Mouse (Mus musculus): ENCODE data around the gene Cfi.

The Cfi gene

DNA sequence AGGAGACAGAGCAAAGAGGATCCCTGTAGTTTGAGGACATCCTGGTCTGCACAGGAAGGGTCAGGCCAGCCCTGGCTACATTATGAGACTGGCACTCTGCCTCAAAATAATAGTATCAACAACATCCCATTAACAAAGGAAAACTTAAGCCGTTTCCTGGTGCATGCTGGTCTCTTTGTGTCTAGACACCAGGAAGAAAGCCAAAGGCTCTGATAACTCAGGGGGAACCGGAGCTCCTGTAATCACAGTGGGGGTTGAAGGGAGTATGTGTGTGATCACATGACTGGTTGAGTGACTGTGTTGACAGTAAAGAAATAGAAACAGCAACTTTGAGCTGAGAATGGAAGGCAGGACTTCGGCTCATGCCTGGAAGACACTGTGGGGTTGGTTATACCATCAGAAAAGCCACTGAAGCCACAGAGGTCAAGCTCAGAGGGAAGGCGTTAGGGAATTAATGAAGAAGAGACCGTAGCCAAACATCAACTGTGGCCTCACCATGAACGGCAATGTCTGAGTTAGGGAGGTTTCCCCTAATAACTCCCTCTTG, at the start of gene Cfi:
Cfi (plus strand) TSS at position 497 of the 547 bp plus-strand sequence.
- DNase-seq (ENCODE audit: low read depth, low spot score) = no peak

DNA sequence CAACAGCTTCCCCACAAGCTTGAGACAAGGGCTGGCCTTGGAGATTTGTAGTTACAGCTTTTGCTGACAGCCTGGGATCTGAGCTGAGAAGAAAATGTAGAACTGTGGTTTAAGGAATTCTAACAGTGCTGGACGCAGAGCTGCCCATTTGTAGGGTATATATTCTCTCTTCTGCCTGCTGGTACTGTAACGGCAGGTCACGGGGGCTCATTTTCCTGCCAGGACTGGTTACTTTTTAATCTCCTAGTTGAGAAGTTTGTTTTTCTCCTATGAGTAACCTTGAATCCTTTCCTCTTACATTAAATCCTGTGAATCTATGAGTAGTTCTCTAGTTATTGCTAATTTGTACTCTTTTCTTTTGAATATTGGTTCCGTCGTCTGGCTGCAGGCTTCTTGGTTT, 41.9 kb upstream of the Cfi start:
- no peak for DNase-seq (ENCODE audit: low read depth, low spot score)

DNA sequence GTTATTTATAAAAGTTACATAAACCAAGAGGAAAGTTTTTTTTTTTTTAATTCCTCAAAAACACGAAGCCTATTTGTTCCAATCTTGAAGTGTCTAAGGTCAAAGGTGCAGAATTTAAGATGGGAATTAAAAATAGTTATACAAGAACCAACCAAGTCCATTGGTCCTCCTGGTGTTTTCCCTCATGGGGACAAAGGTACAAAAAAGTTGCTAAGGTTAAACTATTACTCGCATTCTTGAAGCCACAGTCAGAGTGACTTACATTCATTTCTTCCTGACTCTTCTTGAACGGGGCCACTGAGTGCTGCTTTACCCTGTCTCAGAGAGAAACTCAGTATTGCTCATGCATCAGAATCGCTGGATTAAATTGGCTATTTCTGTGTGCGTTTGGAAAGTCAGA, 38.3 kb upstream of the Cfi start:
- DNase-seq (ENCODE audit: low read depth, low spot score) = no peak

GRCm38 (mm10) chr3:129798551-129798950, 37.1 kb upstream of the Cfi start:
- peak; percentile 5 for DNase-seq (ENCODE audit: low read depth, low spot score)

DNA sequence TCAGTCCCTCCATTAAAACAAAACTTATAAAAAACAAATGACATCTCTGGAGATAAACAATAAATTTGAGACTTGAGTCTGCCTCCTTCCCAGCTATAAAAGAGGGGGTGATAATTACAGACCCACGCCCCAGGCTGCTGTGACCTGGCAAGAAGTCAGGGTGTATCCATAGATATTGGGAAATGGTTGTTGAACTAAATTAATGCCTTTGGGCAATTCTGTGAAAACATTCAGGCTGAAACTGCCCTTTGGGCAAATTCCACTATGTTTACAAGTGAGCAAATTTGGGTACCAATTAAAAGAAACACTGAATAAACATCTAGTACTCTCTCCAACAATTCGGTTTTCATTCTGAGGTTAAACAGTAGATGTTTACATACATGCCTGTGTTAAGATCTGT, 36.7 kb upstream of the Cfi start:
- DNase-seq (ENCODE audit: low read depth, low spot score) = no peak

- no peak for DNase-seq (ENCODE audit: low read depth, low spot score)
These were observed 31.9 kb upstream of the Cfi start, which contains the start of gene Lrit3 for GRCm38 (mm10) chr3:129803765-129804164. Gene Lrit3 (minus strand): TSS chr3:129804030.

DNA sequence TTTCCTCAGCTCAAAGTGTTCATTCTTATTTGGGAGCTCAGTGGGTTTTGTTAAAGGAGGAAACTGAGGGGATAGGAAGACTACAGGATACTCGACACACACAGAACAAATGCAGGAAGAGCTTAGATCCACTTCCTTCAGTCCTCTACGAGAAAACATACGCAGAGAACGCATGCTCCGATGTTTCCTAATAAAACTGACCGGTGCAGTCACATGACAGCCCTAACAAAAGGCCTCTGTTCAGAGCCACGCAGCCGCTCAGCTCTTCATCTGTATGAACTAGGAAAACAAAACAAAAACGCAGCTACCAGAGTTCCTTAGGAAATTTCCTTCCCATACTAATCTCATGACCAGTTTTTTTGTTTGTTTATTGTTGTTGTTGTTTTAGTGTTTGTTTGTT, 14.8 kb upstream of the Cfi start:
- DNase-seq (ENCODE audit: low read depth, low spot score) = no peak

DNA sequence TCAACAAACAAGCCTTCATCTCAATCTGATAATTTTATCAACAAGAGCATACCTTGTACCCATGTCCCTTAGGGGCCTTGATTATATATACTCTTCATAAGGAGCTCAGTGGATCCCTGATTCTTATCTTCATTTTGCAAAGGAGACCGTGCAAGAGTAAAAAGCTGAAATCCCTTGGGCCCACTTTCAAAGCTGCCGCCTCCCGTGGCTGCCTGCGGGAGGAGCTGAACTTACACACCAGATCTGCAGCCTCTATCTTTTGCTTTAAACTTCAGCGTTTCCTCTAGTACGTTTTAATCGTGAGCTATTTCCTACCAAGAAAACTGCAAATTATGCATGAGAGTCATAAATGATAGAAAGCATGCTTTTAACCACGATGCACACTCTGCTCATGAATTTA, 13.9 kb upstream of the Cfi start:
- DNase-seq (ENCODE audit: low read depth, low spot score) = no peak

DNA sequence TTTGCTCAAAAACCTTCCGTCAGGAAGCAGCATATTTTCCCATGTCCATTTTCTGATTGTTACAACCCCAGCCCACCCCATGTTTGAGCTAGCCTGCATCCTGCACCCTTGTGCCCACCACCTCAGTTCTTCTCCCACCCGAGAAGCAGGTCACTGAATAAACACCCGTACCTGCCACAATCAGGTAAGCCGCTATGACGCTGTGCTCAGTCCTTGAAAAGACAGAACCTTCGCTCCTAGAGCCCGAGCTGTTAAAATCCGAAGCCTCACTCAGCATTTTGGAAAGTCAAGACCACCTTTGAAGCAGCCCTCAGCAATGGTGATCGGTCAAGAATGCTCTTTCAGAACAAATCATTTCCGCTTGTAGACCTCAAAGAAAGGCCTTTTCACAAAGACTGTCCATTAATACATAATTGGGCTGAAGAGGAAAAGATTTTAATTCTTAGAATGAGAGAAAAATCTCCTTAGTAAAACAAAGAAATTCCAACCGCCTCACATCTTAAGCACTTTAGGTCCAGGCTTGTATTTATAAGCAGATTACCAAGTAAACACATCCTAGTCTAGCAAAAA, 13.4 kb upstream of the Cfi start, which contains the start of gene Rrh:
Rrh (minus strand) TSS at position 382 of the 570 bp plus-strand sequence.
- no peak for DNase-seq (ENCODE audit: low read depth, low spot score)

GRCm38 (mm10) chr3:129823293-129823692, 12.4 kb upstream of the Cfi start:
- peak; percentile 54 for DNase-seq (ENCODE audit: low read depth, low spot score)

DNA sequence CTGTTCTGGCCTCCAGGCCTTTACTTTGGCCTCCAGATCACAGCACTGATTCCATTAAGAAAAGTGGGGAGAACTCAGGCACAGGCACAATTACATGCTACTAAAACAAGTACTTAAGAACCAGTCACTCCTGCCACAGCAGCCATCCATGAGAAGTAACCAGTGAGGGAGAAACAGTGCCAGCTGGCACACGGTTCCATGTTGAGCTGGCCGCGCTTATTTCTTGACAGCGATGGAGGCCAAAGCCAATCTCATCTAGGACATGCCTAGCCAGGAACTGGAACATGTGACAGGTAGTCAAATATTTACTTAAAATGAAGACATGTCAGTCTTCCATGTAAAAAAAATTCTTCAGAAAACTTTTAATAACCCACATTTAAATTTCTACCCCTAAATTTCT, 11.5 kb upstream of the Cfi start:
- DNase-seq (ENCODE audit: low read depth, low spot score) = no peak

- DNase-seq (ENCODE audit: low read depth, low spot score) = no peak
These were observed 10.8 kb upstream of the Cfi start for GRCm38 (mm10) chr3:129824891-129825290.

GRCm38 (mm10) chr3:129826691-129827090, 9.0 kb upstream of the Cfi start:
- DNase-seq (ENCODE audit: low read depth, low spot score) = no peak

GRCm38 (mm10) chr3:129827691-129828090, 8.0 kb upstream of the Cfi start:
- DNase-seq (ENCODE audit: low read depth, low spot score) = no peak

DNA sequence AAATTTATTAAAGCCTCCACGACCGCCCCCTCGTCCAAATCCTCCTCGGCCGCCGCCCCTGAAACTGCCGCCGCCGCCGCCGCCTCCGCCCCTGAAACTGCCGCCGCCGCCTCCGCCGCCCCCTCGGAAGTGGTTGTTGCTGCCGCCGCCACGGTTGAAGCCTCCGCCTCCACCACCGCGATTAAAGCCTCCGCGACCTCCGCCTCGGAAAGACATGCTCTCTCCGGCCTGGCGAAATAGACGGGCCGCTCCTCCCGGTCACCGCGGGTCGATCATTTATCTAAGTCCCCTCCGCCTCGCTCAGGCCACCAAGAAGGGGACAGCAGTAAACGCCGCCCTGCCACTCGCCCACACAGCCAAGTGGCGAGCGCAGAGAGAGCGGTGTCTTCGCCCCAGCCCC, 5.1 kb upstream of the Cfi start:
- no peak for DNase-seq (ENCODE audit: low read depth, low spot score)

DNA sequence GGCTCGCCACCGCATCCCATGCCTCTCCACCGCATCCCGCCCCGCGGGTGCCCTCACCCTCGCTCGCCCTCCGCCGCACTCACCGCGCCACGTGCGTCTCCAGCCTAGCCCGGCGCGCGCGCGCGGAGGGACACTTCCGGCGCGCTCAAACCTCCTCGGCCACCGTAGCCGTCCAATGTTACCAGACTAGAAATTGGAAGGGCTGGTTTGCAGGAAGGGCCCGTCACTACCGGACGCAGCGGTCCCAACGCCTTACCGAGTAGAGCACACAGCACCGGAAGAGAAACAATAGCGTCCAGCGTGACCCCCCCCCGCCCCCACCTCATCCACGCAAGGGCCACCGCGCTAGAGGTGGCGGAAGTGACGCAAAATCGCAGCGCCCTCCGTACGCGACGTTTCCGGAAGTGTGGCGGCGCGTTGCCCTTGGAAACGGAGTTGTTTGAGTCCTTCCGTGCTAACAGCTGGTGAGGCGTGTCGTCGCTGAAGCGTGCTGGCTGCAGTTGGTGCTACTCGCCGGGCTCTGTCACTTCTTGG, 4.6 kb upstream of the Cfi start, which contains the start of gene Gar1:
Gar1 (minus strand) TSS at position 362 of the 534 bp plus-strand sequence.
- peak; percentile 98 for DNase-seq (ENCODE audit: low read depth, low spot score)

DNA sequence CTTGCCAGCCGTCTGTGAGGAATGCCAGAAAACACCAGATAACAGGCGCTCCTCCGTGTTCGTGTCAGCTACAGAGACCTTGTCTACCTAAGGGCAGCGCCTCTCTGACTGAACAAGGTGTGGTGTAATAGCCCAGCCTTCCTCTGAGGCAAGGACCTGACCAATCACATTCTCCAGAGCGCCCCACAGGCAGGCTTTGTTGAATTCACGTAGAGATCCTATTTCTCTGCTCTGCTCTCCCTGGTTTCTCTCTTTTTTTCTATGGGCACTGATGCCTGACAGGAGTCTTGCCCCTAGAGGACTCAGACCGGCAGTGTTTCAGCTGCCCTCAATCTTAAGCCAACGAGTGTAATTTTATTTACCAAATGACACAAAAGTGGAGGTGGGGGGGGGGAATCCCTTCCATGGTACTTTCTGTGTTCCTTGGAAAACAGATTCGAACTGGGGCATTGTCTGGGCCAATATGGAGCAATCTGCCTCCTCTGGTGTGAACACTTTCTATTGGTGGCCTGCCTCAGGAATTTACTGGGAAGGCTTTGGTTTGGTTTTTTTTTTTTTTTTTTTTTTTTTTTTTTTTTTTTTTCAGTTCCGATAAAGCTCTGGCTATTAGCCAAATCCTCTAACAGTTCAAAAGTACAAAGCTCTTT, 490 bp downstream of the Cfi start:
- no peak for DNase-seq (ENCODE audit: low read depth, low spot score)

DNA sequence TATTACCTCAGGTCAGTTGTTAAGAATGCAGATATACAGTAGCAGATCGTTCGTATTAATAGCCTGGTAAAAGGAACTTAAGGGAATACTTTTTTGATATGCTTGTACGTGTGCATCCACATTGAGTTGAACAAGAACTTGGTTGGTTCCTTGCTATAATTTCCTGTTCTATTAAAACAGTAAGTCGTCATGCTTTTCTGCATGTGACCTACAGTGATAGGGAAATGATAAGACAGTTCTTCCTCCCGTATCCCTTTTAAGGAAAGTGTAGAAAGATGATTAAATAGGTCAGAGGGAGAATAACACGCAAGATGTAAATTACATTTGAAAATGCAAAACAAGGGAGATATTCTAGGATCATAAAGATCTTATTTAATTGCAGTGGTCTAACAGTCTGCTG, 1.3 kb downstream of the Cfi start:
- no peak for DNase-seq (ENCODE audit: low read depth, low spot score)

DNA sequence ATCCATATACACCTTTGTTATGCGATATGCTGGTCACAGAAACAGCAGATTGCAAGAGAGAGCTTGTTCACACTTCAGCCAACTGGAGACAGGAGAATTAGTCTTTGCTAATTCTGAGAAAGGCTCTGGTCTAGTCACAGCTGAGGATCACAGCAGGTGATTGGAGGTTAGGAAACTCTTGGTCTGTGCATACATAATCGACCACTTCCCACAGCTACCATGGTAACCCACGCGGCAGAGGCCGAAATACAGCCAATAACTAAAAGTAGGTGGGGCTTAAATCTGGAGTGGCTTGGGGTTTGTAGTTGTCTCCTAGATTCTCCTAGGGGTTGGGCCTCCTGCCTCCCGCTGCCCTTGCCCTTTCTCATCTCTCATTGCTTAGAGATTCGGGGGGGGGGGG, 2.3 kb downstream of the Cfi start:
- DNase-seq (ENCODE audit: low read depth, low spot score) = no peak

- DNase-seq (ENCODE audit: low read depth, low spot score) = no peak
These were observed 10.2 kb downstream of the Cfi start for GRCm38 (mm10) chr3:129845868-129846267.

DNA sequence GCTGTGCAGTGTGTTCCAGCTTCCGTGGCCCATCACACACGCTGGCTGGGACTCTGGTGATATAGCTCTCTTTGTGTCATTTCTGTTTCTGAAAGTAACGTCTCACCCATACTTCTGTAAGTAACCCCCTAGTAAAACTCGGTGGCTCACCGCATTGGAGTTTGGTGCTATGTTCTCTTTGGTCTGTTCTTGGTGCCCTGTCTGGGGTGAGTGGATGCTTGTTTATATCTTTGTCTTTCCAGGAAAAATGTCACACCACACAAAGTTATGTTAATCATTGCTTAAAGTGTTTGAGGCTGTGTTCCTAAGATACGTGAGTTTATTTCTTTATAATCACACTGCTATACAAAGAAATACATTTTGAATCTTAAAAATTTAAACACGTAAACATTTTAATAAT, 11.2 kb downstream of the Cfi start:
- no peak for DNase-seq (ENCODE audit: low read depth, low spot score)

GRCm38 (mm10) chr3:129862592-129862991, 26.9 kb downstream of the Cfi start:
- no peak for DNase-seq (ENCODE audit: low read depth, low spot score)

GRCm38 (mm10) chr3:129863698-129864097, 28.0 kb downstream of the Cfi start:
- DNase-seq (ENCODE audit: low read depth, low spot score) = peak; percentile 20
